Mouse (Mus musculus): ENCODE results near the gene Faxc. TPM values are rescaled to one million over a fixed set of nuclear protein-coding genes. Genes with fewer than 3 reads are reported as not detected.

Gene Faxc
- 15.3 and 15.7 TPM in 2 replicates for polyA plus RNA-seq (2014; fragmentation: Nextera tagmentation; extraction: Ambion mirVana)

DNA sequence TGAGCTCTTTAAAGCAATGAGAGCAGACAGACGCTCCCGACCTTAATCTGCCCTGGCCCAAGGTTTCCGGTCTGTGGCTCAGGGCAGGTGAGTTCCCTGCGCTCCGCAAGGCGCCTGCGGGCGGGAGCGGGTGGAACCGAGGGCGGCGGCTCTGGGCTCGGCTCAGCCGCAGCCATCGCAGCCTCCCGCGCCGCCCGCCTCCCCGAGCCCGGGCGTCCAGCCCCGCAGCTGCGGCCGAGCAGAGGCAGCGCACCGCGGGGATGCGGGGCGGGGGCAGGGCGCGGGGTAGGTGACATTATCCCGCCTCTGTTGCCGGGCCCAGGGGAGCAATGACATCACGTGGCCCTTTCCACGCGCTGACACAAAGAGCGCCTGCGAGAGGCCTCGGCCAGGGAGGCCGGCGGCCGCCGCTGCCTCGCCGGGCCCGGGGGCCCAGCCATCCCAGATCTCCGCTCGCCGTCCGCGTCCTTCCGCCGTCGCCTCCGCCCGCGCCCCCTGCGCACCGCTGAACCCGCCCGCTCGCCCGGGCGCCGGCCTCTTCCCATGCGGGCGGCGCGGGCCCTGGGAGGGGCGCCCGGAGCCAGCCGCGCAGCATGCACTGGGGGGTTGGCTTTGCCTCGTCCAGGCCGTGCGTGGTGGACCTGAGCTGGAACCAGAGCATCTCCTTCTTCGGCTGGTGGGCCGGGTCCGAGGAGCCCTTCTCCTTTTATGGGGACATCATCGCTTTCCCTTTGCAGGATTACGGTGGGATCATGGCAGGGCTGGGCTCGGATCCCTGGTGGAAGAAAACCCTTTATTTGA, at the start of gene Faxc:
Gene Faxc (plus strand): TSS at position 359 of the 801 bp plus-strand sequence.
- DNase-seq (ENCODE audit: low spot score), result peak; percentile 70
- no peaks in the 10 kb centered on the region for H3K36me3 ChIP-seq (replicated peaks; ENCODE audit: control insufficient read depth, insufficient read depth, low read depth, low read length)

DNA sequence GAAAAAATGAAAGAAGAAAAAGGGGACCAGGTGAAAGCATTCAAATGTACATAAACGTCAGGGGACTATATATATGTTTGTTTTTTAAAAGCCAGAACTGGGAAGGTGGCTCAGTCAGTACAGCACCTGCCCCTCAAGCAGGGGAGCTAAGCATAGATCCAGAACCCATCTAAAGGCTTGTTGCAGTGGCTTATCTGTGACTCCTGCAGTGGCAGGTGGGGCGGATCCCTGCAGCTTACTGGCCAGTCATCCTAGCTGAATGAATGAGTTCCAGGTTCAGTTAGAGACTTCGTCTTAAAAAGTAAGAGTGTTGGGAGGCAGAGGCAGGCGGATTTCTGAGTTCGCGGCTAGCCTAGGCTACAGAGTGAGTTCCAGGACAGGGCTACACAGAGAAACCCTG, 48.3 kb upstream of the Faxc start:
- no peaks in the 10 kb centered on the region for H3K27me3 ChIP-seq (ENCODE audit: control insufficient read depth, insufficient read depth, low read length)
- H3K9me3 ChIP-seq (replicated peaks; ENCODE audit: control insufficient read depth, low read length), result no peaks in the 10 kb centered on the region
- ATAC-seq (replicated peaks; ENCODE audit: insufficient number of reproducible peaks, low FRiP score, low TSS enrichment, low read depth) (no peak), DNase-seq (ENCODE audit: low spot score) (no peak)
- H3K4me1 ChIP-seq (ENCODE audit: control insufficient read depth, insufficient read depth, low read length), result no peaks in the 10 kb centered on the region
- no peak overlapping the region for H3K9ac ChIP-seq (replicated peaks; ENCODE audit: low read length)
- WGBS, result 93% methylated on average over 6 of the region's 6 CpGs
- no peak overlapping the region for H3K4me2 ChIP-seq (ENCODE audit: low read depth, low read length)
- no peaks in the 10 kb centered on the region for H3K36me3 ChIP-seq (replicated peaks; ENCODE audit: control insufficient read depth, insufficient read depth, low read depth, low read length)
- no peak overlapping the region for H3K27ac ChIP-seq (replicated peaks; ENCODE audit: low read depth, low read length)
- no peak overlapping the region for H3K4me3 ChIP-seq (ENCODE audit: low read depth, low read length)

More for the DNA sequence above, at the start of gene Faxc:
- H3K9ac ChIP-seq (replicated peaks; ENCODE audit: low read length), result peak within 1 kb of the TSS; percentile 97
- peak within 1 kb of the TSS; percentile 67 for H3K4me3 ChIP-seq (ENCODE audit: low read depth, low read length)
- no peaks in the 10 kb centered on the region for H3K27me3 ChIP-seq (ENCODE audit: control insufficient read depth, insufficient read depth, low read length)
- under 1% methylated on average over 48 of the region's 83 CpGs for WGBS
- peak; percentile 90 for ATAC-seq (replicated peaks; ENCODE audit: insufficient number of reproducible peaks, low FRiP score, low TSS enrichment, low read depth)
- H3K27ac ChIP-seq (replicated peaks; ENCODE audit: low read depth, low read length), result peak within 1 kb of the TSS; percentile 81
- H3K4me1 ChIP-seq (ENCODE audit: control insufficient read depth, insufficient read depth, low read length), result no peaks in the 10 kb centered on the region
- peak within 1 kb of the TSS; percentile 72 for H3K4me2 ChIP-seq (ENCODE audit: low read depth, low read length)
- H3K9me3 ChIP-seq (replicated peaks; ENCODE audit: control insufficient read depth, low read length), result no peaks in the 10 kb centered on the region

DNA sequence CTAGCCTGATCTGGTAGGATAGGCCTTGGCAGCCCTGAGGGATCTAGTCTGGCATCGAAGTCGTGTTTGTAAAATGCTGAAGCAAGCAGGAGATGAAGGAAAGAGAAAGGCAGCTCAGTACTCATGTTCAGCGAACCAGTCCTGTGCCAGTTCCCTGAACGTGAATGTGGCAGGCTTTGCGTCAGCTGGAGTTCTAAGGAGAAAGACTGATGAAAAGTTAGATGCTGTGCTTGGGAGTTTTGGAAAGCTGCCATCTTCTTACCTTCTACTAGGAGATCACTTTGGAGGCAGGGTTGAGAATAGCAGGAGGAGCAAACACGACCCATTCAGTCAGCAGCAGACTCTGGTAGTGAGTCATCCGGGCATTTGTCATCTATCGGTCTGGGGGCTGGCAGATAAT, 45.3 kb upstream of the Faxc start:
- H3K4me2 ChIP-seq (ENCODE audit: low read depth, low read length), result no peak overlapping the region
- H3K9me3 ChIP-seq (replicated peaks; ENCODE audit: control insufficient read depth, low read length), result no peaks in the 10 kb centered on the region
- no peak for ATAC-seq (replicated peaks; ENCODE audit: insufficient number of reproducible peaks, low FRiP score, low TSS enrichment, low read depth)
- no peaks in the 10 kb centered on the region for H3K4me1 ChIP-seq (ENCODE audit: control insufficient read depth, insufficient read depth, low read length)
- no peak overlapping the region for H3K27ac ChIP-seq (replicated peaks; ENCODE audit: low read depth, low read length)
- 93% methylated on average over 8 of the region's 8 CpGs for WGBS
- H3K9ac ChIP-seq (replicated peaks; ENCODE audit: low read length), result no peak overlapping the region
- H3K27me3 ChIP-seq (ENCODE audit: control insufficient read depth, insufficient read depth, low read length), result no peaks in the 10 kb centered on the region
- H3K4me3 ChIP-seq (ENCODE audit: low read depth, low read length), result no peak overlapping the region
- DNase-seq (ENCODE audit: low spot score), result no peak
- H3K36me3 ChIP-seq (replicated peaks; ENCODE audit: control insufficient read depth, insufficient read depth, low read depth, low read length), result no peaks in the 10 kb centered on the region

DNA sequence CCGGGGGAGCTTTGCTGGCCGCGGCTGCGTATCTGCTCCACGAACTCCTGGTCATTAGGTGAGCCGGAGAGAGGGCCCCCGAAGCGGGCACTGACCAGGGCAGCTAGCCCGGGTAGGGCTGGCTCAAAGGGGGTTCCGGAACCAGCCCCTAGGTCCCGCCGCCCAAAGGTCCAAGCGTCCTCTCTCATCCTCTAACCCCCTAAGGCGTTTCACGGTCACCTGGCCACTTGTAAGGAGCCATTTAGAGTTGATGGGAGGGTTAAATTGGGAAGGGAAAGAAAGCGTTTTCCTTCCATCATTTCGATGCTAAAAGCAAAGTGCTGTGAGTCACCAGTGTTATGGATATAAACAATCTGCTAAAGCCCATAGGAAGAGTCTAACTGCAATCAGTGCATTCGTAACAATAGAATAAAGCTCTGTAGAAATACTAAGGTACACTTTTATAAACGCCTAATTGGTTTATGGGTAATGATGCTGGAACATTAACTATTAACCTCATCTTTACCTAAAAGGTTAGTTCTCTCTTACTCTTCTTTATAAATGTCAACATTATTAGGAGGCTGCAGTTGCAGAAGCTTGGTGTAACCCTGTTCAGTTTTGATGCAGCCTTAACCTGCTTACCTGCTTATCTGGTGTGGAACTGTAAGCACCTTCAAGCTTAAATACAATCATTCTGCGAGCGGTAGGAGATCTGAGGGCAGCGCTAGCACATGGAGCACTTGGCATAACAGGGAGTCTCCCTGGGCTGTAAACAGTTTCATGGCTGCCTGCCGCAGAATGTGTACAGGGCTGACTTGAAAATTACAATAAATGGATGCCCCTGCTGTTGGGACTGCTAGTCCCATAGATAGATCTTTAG, 872 bp downstream of the Faxc start:
- DNase-seq (ENCODE audit: low spot score) (peak; percentile 43), ATAC-seq (replicated peaks; ENCODE audit: insufficient number of reproducible peaks, low FRiP score, low TSS enrichment, low read depth) (peak; percentile 15; the same call in 1 of the 2 replicates)
- Histone ChIP-seq H3K9me3 (replicated peaks; ENCODE audit: control insufficient read depth, low read length) (no peaks in the 10 kb centered on the region), H3K4me3 (ENCODE audit: low read depth, low read length) (peak overlapping the region; percentile 67), H3K9ac (replicated peaks; ENCODE audit: low read length) (peak overlapping the region; percentile 97), H3K27ac (replicated peaks; ENCODE audit: low read depth, low read length) (0 out of 2 replicates have a peak overlapping the region, but pooled peaks have one; percentile 81), H3K4me2 (ENCODE audit: low read depth, low read length) (peak overlapping the region; percentile 72), H3K36me3 (replicated peaks; ENCODE audit: control insufficient read depth, insufficient read depth, low read depth, low read length) (no peaks in the 10 kb centered on the region), H3K4me1 (ENCODE audit: control insufficient read depth, insufficient read depth, low read length) (no peaks in the 10 kb centered on the region), H3K27me3 (ENCODE audit: control insufficient read depth, insufficient read depth, low read length) (no peaks in the 10 kb centered on the region)
- 17% methylated on average over 22 of the region's 23 CpGs for WGBS

DNA sequence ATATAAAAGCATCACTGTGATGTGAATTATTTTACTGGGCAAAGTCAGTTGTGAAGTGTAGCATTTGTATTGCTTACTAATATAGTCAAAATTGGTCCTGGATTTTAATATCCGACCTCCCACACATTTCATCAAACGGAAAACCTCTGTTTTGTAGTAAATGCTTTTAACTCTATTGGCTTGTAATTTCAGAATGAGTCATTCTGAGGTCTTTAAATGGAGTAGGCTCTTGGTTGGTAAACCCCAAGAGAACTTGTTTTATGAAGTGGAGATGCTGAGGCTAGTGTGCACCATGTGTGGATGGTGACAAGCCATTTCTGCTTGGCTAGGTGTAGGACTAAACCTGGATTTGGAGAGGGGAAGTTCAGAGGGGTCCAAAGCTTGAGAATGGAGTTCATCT, 4.2 kb downstream of the Faxc start:
- no peak overlapping the region for H3K4me2 ChIP-seq (ENCODE audit: low read depth, low read length)
- H3K27me3 ChIP-seq (ENCODE audit: control insufficient read depth, insufficient read depth, low read length), result no peaks in the 10 kb centered on the region
- no peak for DNase-seq (ENCODE audit: low spot score)
- no peaks in the 10 kb centered on the region for H3K36me3 ChIP-seq (replicated peaks; ENCODE audit: control insufficient read depth, insufficient read depth, low read depth, low read length)
- WGBS, result 93% methylated on average over 2 of the region's 2 CpGs
- no peak overlapping the region for H3K27ac ChIP-seq (replicated peaks; ENCODE audit: low read depth, low read length)
- no peaks in the 10 kb centered on the region for H3K9me3 ChIP-seq (replicated peaks; ENCODE audit: control insufficient read depth, low read length)
- H3K4me3 ChIP-seq (ENCODE audit: low read depth, low read length), result no peak overlapping the region
- H3K9ac ChIP-seq (replicated peaks; ENCODE audit: low read length), result no peak overlapping the region
- no peaks in the 10 kb centered on the region for H3K4me1 ChIP-seq (ENCODE audit: control insufficient read depth, insufficient read depth, low read length)
- no peak for ATAC-seq (replicated peaks; ENCODE audit: insufficient number of reproducible peaks, low FRiP score, low TSS enrichment, low read depth)

DNA sequence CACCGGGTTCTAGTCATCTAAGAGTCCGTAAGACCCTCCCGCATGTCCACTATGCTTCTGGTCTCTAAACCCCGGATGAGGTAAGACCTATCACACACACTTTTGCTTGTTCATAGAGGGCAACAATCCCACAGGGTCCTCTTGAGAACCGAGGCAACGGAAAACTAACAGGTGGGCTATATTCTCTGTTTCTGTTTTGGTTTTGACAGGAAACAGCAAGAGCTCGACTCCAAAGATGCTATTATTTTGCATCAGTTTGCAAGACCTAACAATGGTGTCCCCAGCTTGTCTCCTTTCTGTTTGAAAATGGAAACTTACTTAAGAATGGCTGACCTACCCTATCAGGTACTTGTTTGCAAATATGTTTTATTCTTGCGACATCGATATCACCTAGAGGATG, 5.3 kb downstream of the Faxc start:
- WGBS, result 92% methylated on average over 9 of the region's 9 CpGs

DNA sequence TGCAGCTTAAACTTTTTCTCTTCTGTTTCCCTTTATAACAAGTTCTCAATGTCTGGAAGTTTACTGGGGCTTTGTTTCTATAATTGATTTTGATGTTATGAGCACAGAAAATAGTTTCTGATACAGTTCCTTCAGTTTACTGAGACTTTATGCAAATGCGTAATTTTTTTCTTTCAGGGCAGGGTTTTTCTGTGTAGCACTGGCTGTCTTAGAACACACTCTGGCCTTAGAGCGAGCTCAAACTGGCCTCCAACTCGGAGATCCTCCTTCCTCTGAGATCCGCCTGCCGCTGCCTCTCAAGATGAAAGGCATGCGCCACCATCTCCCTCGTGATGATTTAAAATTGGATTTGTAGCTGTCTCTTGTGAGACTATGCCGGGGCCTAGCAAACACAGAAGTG, 6.8 kb downstream of the Faxc start:
- H3K9me3 ChIP-seq (replicated peaks; ENCODE audit: control insufficient read depth, low read length), result no peaks in the 10 kb centered on the region
- H3K4me2 ChIP-seq (ENCODE audit: low read depth, low read length), result no peak overlapping the region
- no peaks in the 10 kb centered on the region for H3K4me1 ChIP-seq (ENCODE audit: control insufficient read depth, insufficient read depth, low read length)
- DNase-seq (ENCODE audit: low spot score) (no peak), ATAC-seq (replicated peaks; ENCODE audit: insufficient number of reproducible peaks, low FRiP score, low TSS enrichment, low read depth) (no peak)
- H3K36me3 ChIP-seq (replicated peaks; ENCODE audit: control insufficient read depth, insufficient read depth, low read depth, low read length), result no peaks in the 10 kb centered on the region
- H3K9ac ChIP-seq (replicated peaks; ENCODE audit: low read length), result no peak overlapping the region
- H3K27ac ChIP-seq (replicated peaks; ENCODE audit: low read depth, low read length), result no peak overlapping the region
- H3K27me3 ChIP-seq (ENCODE audit: control insufficient read depth, insufficient read depth, low read length), result no peaks in the 10 kb centered on the region
- 82% methylated on average over 8 of the region's 8 CpGs for WGBS
- no peak overlapping the region for H3K4me3 ChIP-seq (ENCODE audit: low read depth, low read length)

More for the DNA sequence above, 5.3 kb downstream of the Faxc start:
- Histone ChIP-seq H3K36me3 (replicated peaks; ENCODE audit: control insufficient read depth, insufficient read depth, low read depth, low read length) (no peaks in the 10 kb centered on the region), H3K9ac (replicated peaks; ENCODE audit: low read length) (no peak overlapping the region), H3K27ac (replicated peaks; ENCODE audit: low read depth, low read length) (no peak overlapping the region), H3K27me3 (ENCODE audit: control insufficient read depth, insufficient read depth, low read length) (no peaks in the 10 kb centered on the region), H3K4me2 (ENCODE audit: low read depth, low read length) (no peak overlapping the region), H3K9me3 (replicated peaks; ENCODE audit: control insufficient read depth, low read length) (no peaks in the 10 kb centered on the region), H3K4me1 (ENCODE audit: control insufficient read depth, insufficient read depth, low read length) (no peaks in the 10 kb centered on the region), H3K4me3 (ENCODE audit: low read depth, low read length) (no peak overlapping the region)
- ATAC-seq (replicated peaks; ENCODE audit: insufficient number of reproducible peaks, low FRiP score, low TSS enrichment, low read depth) (no peak), DNase-seq (ENCODE audit: low spot score) (no peak)

DNA sequence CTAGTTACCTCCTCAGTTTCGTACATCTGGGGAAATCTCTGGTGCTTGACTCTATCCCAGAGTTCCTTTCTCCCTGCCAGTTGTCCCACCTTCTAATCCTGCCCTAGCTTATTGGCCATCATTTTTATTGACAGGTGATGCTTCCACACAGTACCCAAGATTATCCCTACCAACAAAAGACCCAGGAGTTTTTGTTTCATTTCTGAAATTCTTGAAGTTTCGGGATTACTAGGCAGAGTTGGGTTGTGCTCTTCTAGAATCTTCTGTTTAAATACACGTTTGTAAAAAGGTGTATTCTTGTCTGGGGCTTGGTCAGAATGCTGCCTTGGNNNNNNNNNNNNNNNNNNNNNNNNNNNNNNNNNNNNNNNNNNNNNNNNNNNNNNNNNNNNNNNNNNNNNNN, 13.5 kb downstream of the Faxc start:
- no peak overlapping the region for H3K4me2 ChIP-seq (ENCODE audit: low read depth, low read length)
- no peaks in the 10 kb centered on the region for H3K9me3 ChIP-seq (replicated peaks; ENCODE audit: control insufficient read depth, low read length)
- ATAC-seq (replicated peaks; ENCODE audit: insufficient number of reproducible peaks, low FRiP score, low TSS enrichment, low read depth) (no peak), DNase-seq (ENCODE audit: low spot score) (no peak)
- H3K27me3 ChIP-seq (ENCODE audit: control insufficient read depth, insufficient read depth, low read length), result no peaks in the 10 kb centered on the region
- no peak overlapping the region for H3K9ac ChIP-seq (replicated peaks; ENCODE audit: low read length)
- 79% methylated on average over 3 of the region's 3 CpGs for WGBS
- no peaks in the 10 kb centered on the region for H3K36me3 ChIP-seq (replicated peaks; ENCODE audit: control insufficient read depth, insufficient read depth, low read depth, low read length)
- H3K4me1 ChIP-seq (ENCODE audit: control insufficient read depth, insufficient read depth, low read length), result no peaks in the 10 kb centered on the region
- H3K27ac ChIP-seq (replicated peaks; ENCODE audit: low read depth, low read length), result no peak overlapping the region
- H3K4me3 ChIP-seq (ENCODE audit: low read depth, low read length), result no peak overlapping the region
